Mouse (Mus musculus): ENCODE data around the gene Acsl1.

DNA sequence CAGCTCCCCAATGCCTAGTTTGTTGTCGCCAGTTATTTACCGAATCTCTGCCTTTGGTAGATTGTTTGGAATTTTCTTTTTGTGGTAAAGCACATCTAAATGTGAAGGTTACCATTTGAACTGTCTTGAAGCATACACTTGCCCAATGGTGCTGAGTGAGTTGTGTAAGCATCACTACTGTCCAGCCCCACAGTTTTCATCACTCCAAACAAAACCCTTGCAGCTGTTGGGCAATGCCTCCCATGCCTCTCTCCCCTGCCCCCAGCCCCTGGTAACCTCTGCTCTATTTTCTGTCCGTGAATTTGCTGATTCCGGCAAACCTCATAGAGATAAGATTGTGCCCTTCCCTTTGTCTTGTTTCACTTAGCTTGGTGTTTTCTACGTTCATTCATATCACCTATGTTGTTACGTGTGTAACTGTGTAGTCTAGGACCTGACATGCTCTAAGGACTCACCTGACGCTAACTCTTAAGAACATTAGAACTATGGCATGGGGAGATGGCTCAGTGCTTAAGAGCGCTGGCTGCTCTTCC, 14.2 kb downstream of the Acsl1 start:
- no peak for TF ChIP-seq CTCF (IDR thresholded peaks at IDR 0.05; ENCODE audit: insufficient read depth, low read length)
- no peak for TF ChIP-seq POLR2A (IDR thresholded peaks at IDR 0.05; ENCODE audit: borderline replicate concordance, extremely low read depth, low read depth, low read length)

Measured in lung, adult 2 months (tissue).